Mouse (Mus musculus) midbrain, postnatal 0 days (tissue): Measurements from ENCODE around the gene Sf3a3. TPM values are rescaled to one million over a fixed set of nuclear protein-coding genes. Genes with fewer than 3 reads are reported as not detected.
A peak's percentile ranks its signal among the peaks of the same experiment; 100 is the strongest.

Experiments used
- ATAC-seq: fragments of 200-750 bp; cut with Nextera tagmentation; 2 replicates; pipeline ENCODE4 v1.8.0; 2017; ENCODE audit warnings: moderate number of reproducible peaks, mild to moderate bottlenecking, moderate TSS enrichment, moderate library complexity; ENCODE audit not compliant: low FRiP score
- DNase-seq: peaks from one replicate; pipeline ENCODE4 v3.0.0-alpha.2; 2015; ENCODE audit warnings: low spot score
- H3K27ac ChIP-seq: fragments of 300-500 bp; sonication (generic); 2 replicates; pipeline ENCODE4 v1.5.1; 2014; ENCODE audit warnings: low read depth, mild to moderate bottlenecking, low read length, mixed read lengths
- H3K27me3 ChIP-seq: fragments of 300-500 bp; sonication (generic); 2 replicates; pipeline ENCODE4 v1.6.1; 2014; ENCODE audit warnings: low read length, control low read depth, mixed read lengths; ENCODE audit not compliant: insufficient read depth
- H3K36me3 ChIP-seq: fragments of 300-500 bp; sonication (generic); 2 replicates; pipeline ENCODE4 v1.6.1; 2014; ENCODE audit warnings: low read length, control low read depth, mixed read lengths; ENCODE audit not compliant: insufficient read depth
- H3K4me1 ChIP-seq: fragments of 300-500 bp; sonication (generic); 2 replicates; pipeline ENCODE4 v1.6.1; 2014; ENCODE audit warnings: mild to moderate bottlenecking, control low read depth, antibody characterized with exemption, low read length, mixed read lengths; ENCODE audit not compliant: insufficient read depth
- H3K4me2 ChIP-seq: fragments of 300-500 bp; sonication (generic); 2 replicates; pipeline ENCODE4 v1.6.1; 2014; ENCODE audit warnings: low read depth, mild to moderate bottlenecking, low read length, mixed read lengths; ENCODE audit not compliant: poor library complexity, severe bottlenecking
- H3K4me3 ChIP-seq: fragments of 300-500 bp; sonication (generic); 2 replicates; pipeline ENCODE4 v1.5.1; 2014; ENCODE audit warnings: low read depth, mild to moderate bottlenecking, low read length, moderate library complexity
- H3K9ac ChIP-seq: fragments of 300-500 bp; sonication (generic); replicated peaks from 2 replicates; pipeline ENCODE4 v1.6.1; 2014; ENCODE audit warnings: mild to moderate bottlenecking, low read length, moderate library complexity, mixed read lengths; ENCODE audit not compliant: poor library complexity, severe bottlenecking
- H3K9me3 ChIP-seq: fragments of 300-500 bp; sonication (generic); 2 replicates; pipeline ENCODE4 v1.6.1; 2016; ENCODE audit warnings: low read length, control low read depth
- CTCF ChIP-seq: IDR thresholded peaks from 2 replicates; pipeline ENCODE4 v1.5.1; 2016; ENCODE audit warnings: antibody characterized with exemption, mild to moderate bottlenecking
- WGBS: fragments of 180-500 bp; shearing (Covaris S2); extraction: QIAGEN DNeasy Blood & Tissue Kit; methylation state at CpG from one replicate; pipeline ENCODE4 v1.1.7; 2014; 5-methylcytosine and 5-hydroxymethylcytosine counted together
- polyA plus RNA-seq: library from polyadenylated mRNA; unstranded; fragments of >200 nt; fragmentation: Nextera tagmentation; extraction: Ambion mirVana; gene quantifications from 2 replicates; pipeline ENCODE4 v1.2.1, GENCODE M21; 2015
- total RNA-seq: library from RNA; depleted of rRNA; stranded (reverse); fragments of >200 nt; gene quantifications from 2 replicates; pipeline ENCODE4 v1.2.3, GENCODE M21; 2014

The Sf3a3 gene
- total and polyA plus RNA-seq, 2 experiments from 2014 or later = 32.8 to 75.9 TPM

- no peaks in the 10 kb centered on the region for H3K27me3 ChIP-seq
- H3K4me1 ChIP-seq = peaks cover 30% of the 10 kb centered on the region; the same call in 1 of the 2 replicates
- peak; percentile 45 for TF ChIP-seq CTCF
- DNase-seq (peak; percentile 88), ATAC-seq (peak; percentile 32; the same call in 1 of the 2 replicates)
- H3K4me3 ChIP-seq = peak overlapping the region; percentile 20; the same call in 1 of the 2 replicates
- WGBS = 3% methylated on average over 30 of the region's 31 CpGs
- H3K9me3 ChIP-seq = no peaks in the 10 kb centered on the region
- peaks cover 2% of the 10 kb centered on the region for H3K36me3 ChIP-seq
- peak overlapping the region; percentile 52 for H3K4me2 ChIP-seq
- H3K9ac ChIP-seq = peak overlapping the region; percentile 24; the same call in 1 of the 2 replicates
- H3K27ac ChIP-seq = 0 out of 2 replicates have a peak overlapping the region, but pooled peaks have one; percentile 38
Observed at GRCm38 (mm10) chr4:124672347-124673320, 41.9 kb upstream of the Sf3a3 start.

GRCm38 (mm10) chr4:124674334-124675032 is 40.1 kb upstream of the Sf3a3 start:
- no peak overlapping the region for H3K27ac ChIP-seq
- ATAC-seq (no peak), DNase-seq (no peak)
- no peaks in the 10 kb centered on the region for H3K27me3 ChIP-seq
- TF ChIP-seq CTCF = no peak
- H3K4me1 ChIP-seq = peaks cover 22% of the 10 kb centered on the region; the same call in 1 of the 2 replicates
- 0 out of 2 replicates have a peak overlapping the region, but pooled peaks have one; percentile 36 for H3K9ac ChIP-seq
- 35% methylated on average over 17 of the region's 17 CpGs for WGBS
- peaks cover 13% of the 10 kb centered on the region for H3K36me3 ChIP-seq
- H3K9me3 ChIP-seq = no peaks in the 10 kb centered on the region
- H3K4me2 ChIP-seq = no peak overlapping the region
- no peak overlapping the region for H3K4me3 ChIP-seq

- no peak for ATAC-seq
- peak; percentile 94 for TF ChIP-seq CTCF
- Histone ChIP-seq H3K9me3 (no peaks in the 10 kb centered on the region), H3K4me1 (peaks cover 22% of the 10 kb centered on the region; the same call in 1 of the 2 replicates), H3K4me3 (no peak overlapping the region), H3K27me3 (no peaks in the 10 kb centered on the region), H3K9ac (no peak overlapping the region), H3K36me3 (peaks cover 18% of the 10 kb centered on the region), H3K4me2 (no peak overlapping the region), H3K27ac (no peak overlapping the region)
- 2% methylated on average over 4 of the region's 4 CpGs for WGBS
- DNase-seq = peak; percentile 92
Observed at GRCm38 (mm10) chr4:124675037-124675436, 39.5 kb upstream of the Sf3a3 start.

- Histone ChIP-seq H3K9me3 (no peaks in the 10 kb centered on the region), H3K27ac (no peak overlapping the region), H3K36me3 (peaks cover 24% of the 10 kb centered on the region), H3K4me2 (no peak overlapping the region), H3K9ac (peak overlapping the region; percentile 13; the same call in 1 of the 2 replicates), H3K4me3 (no peak overlapping the region), H3K27me3 (no peaks in the 10 kb centered on the region), H3K4me1 (peaks cover 22% of the 10 kb centered on the region; the same call in 1 of the 2 replicates)
- ATAC-seq = no peak
- no peak for DNase-seq
- TF ChIP-seq CTCF = no peak
- 87% methylated on average over 6 of the region's 6 CpGs for WGBS
Observed at GRCm38 (mm10) chr4:124675958-124676357, 38.6 kb upstream of the Sf3a3 start.

- Histone ChIP-seq H3K27ac (no peak overlapping the region), H3K4me3 (no peak overlapping the region), H3K9ac (no peak overlapping the region), H3K27me3 (no peaks in the 10 kb centered on the region), H3K4me1 (no peaks in the 10 kb centered on the region), H3K9me3 (no peaks in the 10 kb centered on the region), H3K36me3 (peaks cover 44% of the 10 kb centered on the region), H3K4me2 (no peak overlapping the region)
- peak; percentile 73 for TF ChIP-seq CTCF
- ATAC-seq (no peak), DNase-seq (peak; percentile 54)
- 54% methylated on average over 7 of the region's 7 CpGs for WGBS
Observed at GRCm38 (mm10) chr4:124682270-124682669, 32.3 kb upstream of the Sf3a3 start.
